Mouse (Mus musculus) embryonic facial prominence, embryonic 14.5 days (tissue): ENCODE data around the gene Gpr156. TPM values are rescaled to one million over a fixed set of nuclear protein-coding genes. Genes with fewer than 3 reads are reported as not detected.

Source experiments
- ATAC-seq: fragments of 200-750 bp; cut with Nextera tagmentation; 2 replicates; pipeline ENCODE4 v1.8.0; 2017; ENCODE audit warnings: low read depth, moderate number of reproducible peaks, moderate TSS enrichment
- DNase-seq: peaks from one replicate; pipeline ENCODE4 v3.0.0-alpha.2; 2015; ENCODE audit warnings: low spot score
- H3K27ac ChIP-seq: fragments of 300-500 bp; sonication (generic); replicated peaks from 2 replicates; pipeline ENCODE4 v1.5.1; 2014; ENCODE audit warnings: low read depth, mild to moderate bottlenecking, low read length, moderate library complexity
- H3K27me3 ChIP-seq: fragments of 300-500 bp; sonication (generic); replicated peaks from 2 replicates; pipeline ENCODE4 v1.6.1; 2014; ENCODE audit warnings: low read length; ENCODE audit not compliant: control insufficient read depth, insufficient read depth
- H3K36me3 ChIP-seq: fragments of 300-500 bp; sonication (generic); 2 replicates; pipeline ENCODE4 v1.6.1; 2014; ENCODE audit warnings: low read length, mixed read lengths; ENCODE audit not compliant: control insufficient read depth, insufficient read depth
- H3K4me1 ChIP-seq: fragments of 300-500 bp; sonication (generic); 2 replicates; pipeline ENCODE4 v1.6.1; 2014; ENCODE audit warnings: antibody characterized with exemption, low read length; ENCODE audit not compliant: control insufficient read depth, insufficient read depth
- H3K4me2 ChIP-seq: fragments of 300-500 bp; sonication (generic); 2 replicates; pipeline ENCODE4 v1.6.1; 2014; ENCODE audit warnings: low read depth, mild to moderate bottlenecking, low read length, moderate library complexity, mixed read lengths
- H3K4me3 ChIP-seq: fragments of 300-500 bp; sonication (generic); 2 replicates; pipeline ENCODE4 v1.5.1; 2014; ENCODE audit warnings: low read depth, mild to moderate bottlenecking, low read length
- H3K9ac ChIP-seq: fragments of 300-500 bp; sonication (generic); 2 replicates; pipeline ENCODE4 v1.6.1; 2014; ENCODE audit warnings: low read depth, mild to moderate bottlenecking, low read length, moderate library complexity, mixed read lengths
- H3K9me3 ChIP-seq: fragments of 300-500 bp; sonication (generic); 2 replicates; pipeline ENCODE4 v1.6.1; 2016; ENCODE audit warnings: low read length; ENCODE audit not compliant: control insufficient read depth
- WGBS: fragments of 180-500 bp; shearing (Covaris S2); extraction: QIAGEN DNeasy Blood & Tissue Kit; methylation state at CpG from one replicate; pipeline ENCODE4 v1.1.7; 2014; 5-methylcytosine and 5-hydroxymethylcytosine counted together
- polyA plus RNA-seq: library from polyadenylated mRNA; unstranded; fragments of >200 nt; fragmentation: Nextera tagmentation; extraction: Ambion mirVana; gene quantifications from 2 replicates; pipeline ENCODE4 v1.2.1, GENCODE M21; 2014

Gpr156 gene
- polyA plus RNA-seq, 1 experiment from 2014 or later, result 0.77 TPM

- H3K4me3 ChIP-seq, result no peak overlapping the region
- no peak overlapping the region for H3K9ac ChIP-seq
- 34% methylated on average over 2 of the region's 2 CpGs for WGBS
- H3K4me1 ChIP-seq, result peaks cover 4% of the 10 kb centered on the region; the same call in 1 of the 2 replicates
- no peak overlapping the region for H3K27ac ChIP-seq
- no peaks in the 10 kb centered on the region for H3K27me3 ChIP-seq
- H3K36me3 ChIP-seq, result no peaks in the 10 kb centered on the region
- H3K9me3 ChIP-seq, result 0 out of 2 replicates have a peak, but pooled peaks cover 4% of the 10 kb centered on the region
- DNase-seq (peak; percentile 60), ATAC-seq (peak; percentile 30; the same call in 1 of the 2 replicates)
- H3K4me2 ChIP-seq, result no peak overlapping the region
Measured at GRCm38 (mm10) chr16:37929006-37929405, 12.7 kb downstream of the Gpr156 start.

DNA sequence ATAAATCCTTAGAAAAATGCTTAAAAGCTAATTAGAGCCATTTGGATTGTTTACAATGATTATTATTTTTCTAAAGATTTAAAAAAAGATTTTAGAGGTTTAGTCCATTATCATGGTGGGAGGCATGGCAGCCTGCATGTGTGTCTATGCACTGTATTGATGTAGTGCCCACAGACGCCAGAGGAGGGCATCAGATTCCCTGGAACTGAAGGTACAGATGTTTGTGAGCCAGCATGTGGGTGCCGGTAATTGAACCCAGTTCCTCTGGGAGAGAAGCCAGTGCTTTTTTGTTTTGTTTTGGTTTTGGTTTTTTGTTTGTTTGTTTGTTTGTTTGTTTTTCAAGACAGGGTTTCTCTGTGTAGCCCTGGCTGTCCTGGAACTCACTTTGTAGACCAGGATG lies 13.3 kb downstream of the Gpr156 start:
- Histone ChIP-seq H3K4me2 (no peak overlapping the region), H3K9me3 (0 out of 2 replicates have a peak, but pooled peaks cover 4% of the 10 kb centered on the region), H3K27me3 (no peaks in the 10 kb centered on the region), H3K36me3 (no peaks in the 10 kb centered on the region), H3K27ac (no peak overlapping the region), H3K4me3 (no peak overlapping the region), H3K9ac (no peak overlapping the region), H3K4me1 (peaks cover 4% of the 10 kb centered on the region; the same call in 1 of the 2 replicates)
- WGBS, result 79% methylated on average over 2 of the region's 2 CpGs
- DNase-seq (no peak), ATAC-seq (no peak)

DNA sequence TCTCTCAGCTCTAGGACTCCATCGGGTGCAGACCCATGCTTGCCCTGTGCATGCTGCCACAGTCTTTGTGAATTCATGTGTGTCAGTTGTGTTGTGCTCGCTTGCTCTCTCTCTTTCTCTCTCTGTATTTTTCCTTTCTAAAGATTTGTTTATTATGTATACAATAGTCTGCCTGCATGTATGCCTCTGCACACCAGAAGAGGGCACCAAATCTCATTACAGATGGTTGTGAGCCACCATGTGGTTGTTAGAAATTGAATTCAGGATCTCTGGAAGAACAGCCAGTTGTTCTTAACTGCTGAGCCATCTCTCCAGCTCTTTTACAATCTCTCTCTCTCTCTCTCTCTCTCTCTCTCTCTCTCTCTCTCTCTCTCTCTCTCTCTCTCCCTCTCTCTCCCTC lies 18.6 kb downstream of the Gpr156 start:
- ATAC-seq (no peak), DNase-seq (no peak)
- H3K4me2 ChIP-seq, result no peak overlapping the region
- no peak overlapping the region for H3K27ac ChIP-seq
- no peaks in the 10 kb centered on the region for H3K36me3 ChIP-seq
- H3K9me3 ChIP-seq, result 0 out of 2 replicates have a peak, but pooled peaks cover 4% of the 10 kb centered on the region
- H3K4me1 ChIP-seq, result no peaks in the 10 kb centered on the region
- no peaks in the 10 kb centered on the region for H3K27me3 ChIP-seq
- WGBS, result 91% methylated on average over 2 of the region's 2 CpGs
- H3K4me3 ChIP-seq, result no peak overlapping the region
- H3K9ac ChIP-seq, result no peak overlapping the region

DNA sequence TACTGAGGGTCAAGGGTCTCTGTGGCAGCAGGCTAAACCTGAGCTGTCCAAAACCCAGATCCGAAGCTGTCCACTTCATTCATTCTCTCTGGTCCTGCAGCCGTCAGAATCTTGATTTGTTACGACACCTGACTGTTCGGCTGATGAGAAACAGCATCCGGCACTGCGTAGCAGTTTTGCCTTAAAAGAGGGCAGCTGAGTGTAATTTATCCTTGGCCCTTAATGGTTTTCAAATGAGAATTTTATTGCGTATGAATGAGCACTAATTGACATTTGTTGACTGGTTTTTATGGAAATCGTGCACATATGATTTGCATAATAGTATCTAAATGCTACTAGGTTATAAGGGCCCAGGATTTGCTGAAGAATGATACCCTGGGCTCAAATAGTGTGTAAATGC lies 21.0 kb downstream of the Gpr156 start:
- WGBS, result 54% methylated on average over 8 of the region's 8 CpGs
- H3K4me1 ChIP-seq, result no peaks in the 10 kb centered on the region

GRCm38 (mm10) chr16:37938125-37939081 lies 22.1 kb downstream of the Gpr156 start:
- WGBS, result 52% methylated on average over 16 of the region's 17 CpGs
- DNase-seq (peak; percentile 82), ATAC-seq (peak; percentile 94)

More for the DNA sequence above, 21.0 kb downstream of the Gpr156 start:
- H3K4me2 ChIP-seq, result no peak overlapping the region
- ATAC-seq (no peak), DNase-seq (no peak)
- H3K9me3 ChIP-seq, result no peaks in the 10 kb centered on the region
- H3K27ac ChIP-seq, result no peak overlapping the region
- no peaks in the 10 kb centered on the region for H3K27me3 ChIP-seq
- H3K4me3 ChIP-seq, result no peak overlapping the region
- H3K9ac ChIP-seq, result no peak overlapping the region
- H3K36me3 ChIP-seq, result no peaks in the 10 kb centered on the region

DNA sequence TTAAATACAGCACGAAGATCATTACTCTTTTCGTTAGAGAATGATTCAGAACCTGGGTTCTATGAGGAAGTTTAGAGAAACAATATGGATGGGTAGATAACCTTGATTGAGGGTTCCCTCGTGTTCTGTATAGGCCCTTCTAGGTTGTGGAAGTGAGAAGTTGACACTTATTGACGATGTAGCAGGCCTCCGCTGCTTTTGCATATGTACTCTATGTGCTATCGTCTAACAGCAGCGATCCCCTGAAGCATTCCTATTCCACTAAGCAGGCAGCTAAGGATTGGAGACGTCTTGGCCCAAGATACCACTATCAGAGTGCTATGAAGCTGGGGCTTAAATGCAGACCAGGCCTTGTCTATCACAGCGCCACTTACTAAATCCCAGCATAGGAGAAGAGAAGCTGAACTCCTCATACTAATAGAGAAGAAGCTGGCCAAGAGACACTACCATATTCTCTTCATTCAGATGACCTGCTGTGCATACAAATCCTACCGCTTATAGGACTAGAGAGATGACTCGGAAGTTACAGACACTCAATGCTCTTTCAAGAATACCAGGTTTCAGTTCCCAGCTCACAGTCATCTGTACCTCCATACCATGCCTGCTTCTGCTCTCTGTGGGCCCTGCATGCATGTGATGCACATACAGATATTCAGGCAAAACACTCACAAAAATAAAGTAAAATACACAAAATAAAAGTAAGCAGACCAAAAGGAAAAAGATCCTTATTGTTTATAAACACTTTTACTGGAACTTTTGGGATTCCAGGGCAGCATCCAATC lies 23.0 kb downstream of the Gpr156 start:
- DNase-seq, result no peak
- Histone ChIP-seq H3K27ac (no peak overlapping the region), H3K4me1 (peaks cover 7% of the 10 kb centered on the region; the same call in 1 of the 2 replicates), H3K27me3 (no peaks in the 10 kb centered on the region), H3K4me2 (no peak overlapping the region), H3K9me3 (no peaks in the 10 kb centered on the region), H3K4me3 (no peak overlapping the region), H3K36me3 (no peaks in the 10 kb centered on the region), H3K9ac (no peak overlapping the region)
- ATAC-seq, result no peak
- WGBS, result 66% methylated on average over 11 of the region's 11 CpGs

More at GRCm38 (mm10) chr16:37938125-37939081, 22.1 kb downstream of the Gpr156 start:
- Histone ChIP-seq H3K9ac (no peak overlapping the region), H3K36me3 (no peaks in the 10 kb centered on the region), H3K4me2 (no peak overlapping the region), H3K27ac (no peak overlapping the region), H3K4me3 (no peak overlapping the region), H3K27me3 (no peaks in the 10 kb centered on the region), H3K4me1 (peaks cover 3% of the 10 kb centered on the region; the same call in 1 of the 2 replicates), H3K9me3 (no peaks in the 10 kb centered on the region)

- peak; percentile 45 for DNase-seq
- no peak overlapping the region for H3K4me2 ChIP-seq
- H3K4me3 ChIP-seq, result no peak overlapping the region
- peaks cover 7% of the 10 kb centered on the region; the same call in 1 of the 2 replicates for H3K4me1 ChIP-seq
- H3K36me3 ChIP-seq, result no peaks in the 10 kb centered on the region
- H3K27me3 ChIP-seq, result no peaks in the 10 kb centered on the region
- WGBS, result 77% methylated on average over 10 of the region's 10 CpGs
- no peak for ATAC-seq
- no peaks in the 10 kb centered on the region for H3K9me3 ChIP-seq
- no peak overlapping the region for H3K9ac ChIP-seq
- H3K27ac ChIP-seq, result no peak overlapping the region
Measured at GRCm38 (mm10) chr16:37940291-37940690, 24.0 kb downstream of the Gpr156 start.

GRCm38 (mm10) chr16:37943701-37944100 lies 27.4 kb downstream of the Gpr156 start:
- H3K36me3 ChIP-seq, result no peaks in the 10 kb centered on the region
- 15% methylated on average over 2 of the region's 2 CpGs for WGBS
- no peaks in the 10 kb centered on the region for H3K27me3 ChIP-seq
- no peaks in the 10 kb centered on the region for H3K9me3 ChIP-seq
- peak; percentile 71 for DNase-seq
- no peak for ATAC-seq
- H3K4me1 ChIP-seq, result peaks cover 7% of the 10 kb centered on the region; the same call in 1 of the 2 replicates
- H3K4me2 ChIP-seq, result no peak overlapping the region; the same call in 1 of the 2 replicates
- no peak overlapping the region for H3K9ac ChIP-seq
- H3K4me3 ChIP-seq, result no peak overlapping the region
- peak overlapping the region; percentile 4; the same call in 1 of the 2 replicates for H3K27ac ChIP-seq
